Mouse (Mus musculus) cerebellum, adult 8-10 months (tissue): ENCODE measurements at regions not wholly inside any gene's neighbourhood (a gene's known extent, or its start where the extent isn't known, plus 50 kb on each side); places are given as distances from the start of the nearest gene placed in this dataset.

Source experiments
- DNase-seq: peaks from one replicate; pipeline ENCODE4 v3.0.0; 2022

DNA sequence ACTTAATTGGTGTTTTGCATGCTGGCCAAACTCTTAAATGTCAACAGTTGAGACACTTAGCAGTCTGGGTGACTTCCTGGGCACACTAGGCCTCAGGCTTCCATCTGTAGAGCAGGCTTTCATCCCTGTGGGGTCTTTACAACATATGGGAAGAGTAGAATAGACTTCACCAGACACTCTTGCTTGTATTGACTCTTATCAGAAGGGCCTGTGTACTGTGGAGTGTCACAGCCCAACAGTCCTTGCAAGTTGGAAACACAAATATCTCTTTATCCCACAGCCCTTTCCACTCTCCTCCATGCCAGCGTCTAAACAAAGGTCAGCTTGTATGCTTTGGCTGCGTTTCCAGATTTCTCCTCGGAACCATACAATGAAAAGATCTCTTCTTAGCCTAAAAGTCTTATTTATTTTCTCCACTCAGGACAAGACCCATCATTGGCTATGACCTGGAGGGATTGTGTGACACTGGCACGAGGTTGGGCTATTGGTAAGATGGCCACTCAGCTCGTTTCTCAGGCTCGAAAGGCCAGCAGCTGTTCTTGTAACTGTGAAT is 50.6 kb upstream of the Itga6 start:
- no peak for DNase-seq
